Mouse (Mus musculus): ENCODE measurements around the gene Ostf1.
"Not testable (repeated sequence)": the region's sequence is repeated elsewhere in the genome, so short reads cannot be mapped to it uniquely, and the experiment has no call there.

Gene Ostf1

DNA sequence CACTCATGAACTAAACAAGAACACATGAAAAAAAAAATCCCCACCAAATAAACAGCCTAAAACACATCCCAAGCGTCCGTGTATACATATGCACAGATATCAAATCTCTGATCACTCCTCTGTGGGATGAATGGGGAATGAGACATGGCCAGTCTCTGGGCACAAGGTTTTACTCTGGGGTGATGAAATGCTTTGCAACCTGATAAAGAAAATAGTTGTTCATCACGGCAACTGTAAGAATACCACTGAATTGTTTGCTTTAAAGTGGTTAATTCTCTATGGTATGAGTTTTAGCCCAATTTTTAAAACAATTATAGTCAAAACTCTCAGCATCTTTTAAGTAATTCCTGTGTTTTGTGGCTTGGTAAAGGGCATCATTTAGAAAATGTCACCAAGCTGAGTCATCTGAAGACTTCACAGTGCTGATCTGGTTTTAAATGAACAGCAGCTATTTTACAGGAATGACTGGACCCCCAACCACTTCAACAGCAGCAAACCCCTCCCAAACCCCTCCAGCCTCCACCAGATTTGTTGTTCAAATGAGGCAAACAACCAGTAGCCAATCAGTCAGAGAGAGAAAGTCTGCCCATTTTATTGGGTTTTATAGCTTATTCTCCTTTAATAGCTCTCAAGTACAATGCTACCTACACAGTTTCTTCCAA, 33.2 kb downstream of the Ostf1 start:
- Histone ChIP-seq H3K27me3 (ENCODE audit: control insufficient read depth, insufficient read depth, low read length, poor library complexity, severe bottlenecking) (no peaks in the 10 kb centered on the region), H3K36me3 (ENCODE audit: control insufficient read depth, insufficient read depth, low read length, poor library complexity, severe bottlenecking) (peaks cover 4% of the 10 kb centered on the region)
- no peak for DNase-seq (ENCODE audit: low read depth, low spot score)

DNA sequence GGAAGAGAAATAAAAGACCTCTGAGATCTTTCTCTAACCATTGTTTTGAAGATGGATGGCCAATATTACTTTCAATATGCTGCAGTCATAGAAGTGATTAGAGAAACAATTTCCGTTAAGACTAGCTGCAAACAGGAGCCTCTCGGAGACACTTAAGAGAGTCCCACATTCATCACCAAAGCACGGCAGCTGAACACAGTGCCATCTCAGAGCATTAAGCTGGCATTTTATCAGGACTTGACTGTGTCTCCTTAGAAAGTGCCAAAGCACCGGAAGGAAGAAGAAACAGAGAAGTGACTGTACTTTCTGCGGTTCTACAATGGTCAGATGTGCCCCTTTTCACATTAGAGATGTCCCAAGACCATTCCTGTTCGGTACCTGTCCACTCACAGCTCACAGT, 33.9 kb downstream of the Ostf1 start:
- peaks cover 5% of the 10 kb centered on the region for H3K36me3 ChIP-seq (ENCODE audit: control insufficient read depth, insufficient read depth, low read length, poor library complexity, severe bottlenecking)
- no peaks in the 10 kb centered on the region for H3K27me3 ChIP-seq (ENCODE audit: control insufficient read depth, insufficient read depth, low read length, poor library complexity, severe bottlenecking)
- DNase-seq (ENCODE audit: low read depth, low spot score) = no peak

DNA sequence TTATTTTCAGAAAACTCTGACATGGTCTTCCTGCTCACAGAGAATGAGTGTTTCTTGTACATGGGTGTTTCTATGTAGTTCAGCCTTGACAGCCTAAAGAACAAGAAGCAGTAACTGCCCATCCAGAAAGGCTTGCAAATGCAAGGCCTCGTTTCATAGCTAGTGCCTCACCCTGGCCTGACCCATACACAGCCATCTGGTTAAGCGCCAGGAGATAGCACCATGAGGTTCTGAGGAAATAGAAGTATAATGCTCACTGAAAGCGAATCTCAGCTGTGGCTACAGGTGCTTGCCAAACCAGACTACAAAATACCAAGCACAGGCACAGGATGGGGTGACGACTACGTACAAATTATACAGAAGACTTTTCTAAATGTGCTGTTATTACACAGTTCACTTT, 34.7 kb downstream of the Ostf1 start:
- Histone ChIP-seq H3K36me3 (ENCODE audit: control insufficient read depth, insufficient read depth, low read length, poor library complexity, severe bottlenecking) (peaks cover 8% of the 10 kb centered on the region), H3K27me3 (ENCODE audit: control insufficient read depth, insufficient read depth, low read length, poor library complexity, severe bottlenecking) (no peaks in the 10 kb centered on the region)
- DNase-seq (ENCODE audit: low read depth, low spot score) = no peak

DNA sequence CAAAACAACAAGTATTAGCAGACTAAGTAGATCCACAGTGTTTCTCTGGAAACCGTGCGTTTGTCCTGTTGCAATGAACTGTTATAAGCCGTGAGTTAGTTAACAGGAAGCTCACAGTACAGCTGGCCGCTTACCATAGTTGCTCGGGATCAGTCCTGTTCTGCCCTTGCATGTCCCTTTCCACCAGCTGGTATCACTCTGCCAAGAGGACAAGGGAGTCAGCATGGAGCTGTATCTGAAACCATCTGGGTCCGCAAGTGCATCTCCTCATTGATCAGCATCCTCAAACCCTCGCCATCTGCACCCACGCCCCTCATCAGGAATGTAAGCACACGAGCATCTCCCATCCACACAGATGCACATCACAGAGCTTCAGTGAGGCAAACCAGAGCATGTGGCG, 37.9 kb downstream of the Ostf1 start:
- H3K27me3 ChIP-seq (ENCODE audit: control insufficient read depth, insufficient read depth, low read length, poor library complexity, severe bottlenecking) = no peaks in the 10 kb centered on the region
- peaks cover 10% of the 10 kb centered on the region for H3K36me3 ChIP-seq (ENCODE audit: control insufficient read depth, insufficient read depth, low read length, poor library complexity, severe bottlenecking)
- DNase-seq (ENCODE audit: low read depth, low spot score) = no peak

DNA sequence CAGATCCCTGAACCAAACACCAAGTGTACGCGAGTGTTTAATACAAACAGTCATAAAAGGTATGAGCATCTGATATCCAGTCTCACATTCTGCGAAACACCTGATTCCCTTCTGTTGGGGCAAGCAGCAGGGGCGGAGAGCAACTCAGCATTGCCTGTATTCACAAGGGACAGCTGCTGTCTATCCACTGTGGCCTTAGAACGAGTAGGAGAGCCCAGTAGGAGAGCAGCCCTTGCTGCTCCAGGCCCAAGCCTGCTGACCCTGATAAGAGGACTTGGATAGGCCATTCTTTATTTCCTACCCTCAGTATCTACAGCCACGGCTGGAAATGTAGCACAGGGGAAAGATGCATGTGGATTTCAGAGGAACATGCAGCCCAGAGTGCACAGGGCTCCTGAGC, 38.7 kb downstream of the Ostf1 start:
- Histone ChIP-seq H3K27me3 (ENCODE audit: control insufficient read depth, insufficient read depth, low read length, poor library complexity, severe bottlenecking) (no peaks in the 10 kb centered on the region), H3K36me3 (ENCODE audit: control insufficient read depth, insufficient read depth, low read length, poor library complexity, severe bottlenecking) (peaks cover 11% of the 10 kb centered on the region)
- no peak for DNase-seq (ENCODE audit: low read depth, low spot score)

DNA sequence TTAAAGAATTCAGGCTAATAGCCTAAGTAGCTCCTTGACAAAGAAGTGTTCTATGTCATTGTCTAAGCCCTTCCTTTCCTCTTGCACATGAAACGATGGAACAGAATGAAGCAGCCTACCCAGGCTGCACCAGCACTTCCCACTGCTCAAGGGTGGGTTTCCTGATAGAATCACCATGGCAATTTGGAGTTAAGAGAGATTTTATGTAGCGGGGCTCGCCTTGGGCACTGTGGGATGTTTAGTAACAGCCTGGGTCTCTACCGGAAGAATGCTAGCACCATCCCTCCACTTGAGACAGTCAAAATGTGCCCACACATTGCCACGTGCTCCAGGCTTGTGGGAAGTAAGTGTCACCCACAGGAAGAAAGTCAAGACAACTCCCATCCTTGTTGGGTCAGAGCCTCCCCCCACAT, 40.7 kb downstream of the Ostf1 start:
- no peak for DNase-seq (ENCODE audit: low read depth, low spot score)
- peaks cover 21% of the 10 kb centered on the region for H3K36me3 ChIP-seq (ENCODE audit: control insufficient read depth, insufficient read depth, low read length, poor library complexity, severe bottlenecking)
- H3K27me3 ChIP-seq (ENCODE audit: control insufficient read depth, insufficient read depth, low read length, poor library complexity, severe bottlenecking) = no peaks in the 10 kb centered on the region

DNA sequence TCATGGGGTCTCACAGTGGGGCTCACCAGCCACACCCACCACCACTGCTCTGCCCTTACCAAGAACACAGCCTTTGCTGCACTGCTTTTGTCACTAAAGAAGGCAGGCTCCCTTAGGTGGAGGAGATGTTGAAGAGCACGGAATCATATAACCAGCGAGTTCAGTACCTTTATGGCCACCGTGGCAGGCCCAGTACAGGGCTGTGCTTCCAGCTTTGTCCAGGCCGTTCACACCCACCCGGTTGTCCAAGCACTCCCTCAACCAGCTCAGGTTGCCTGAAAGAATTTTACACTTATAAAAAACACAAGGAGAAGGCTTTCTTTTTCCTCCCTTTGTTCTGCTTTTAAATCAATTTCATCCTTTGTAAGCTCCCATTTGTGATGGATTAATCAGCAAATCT, 41.4 kb downstream of the Ostf1 start:
- no peaks in the 10 kb centered on the region for H3K27me3 ChIP-seq (ENCODE audit: control insufficient read depth, insufficient read depth, low read length, poor library complexity, severe bottlenecking)
- no peak for DNase-seq (ENCODE audit: low read depth, low spot score)
- H3K36me3 ChIP-seq (ENCODE audit: control insufficient read depth, insufficient read depth, low read length, poor library complexity, severe bottlenecking) = peaks cover 25% of the 10 kb centered on the region

DNA sequence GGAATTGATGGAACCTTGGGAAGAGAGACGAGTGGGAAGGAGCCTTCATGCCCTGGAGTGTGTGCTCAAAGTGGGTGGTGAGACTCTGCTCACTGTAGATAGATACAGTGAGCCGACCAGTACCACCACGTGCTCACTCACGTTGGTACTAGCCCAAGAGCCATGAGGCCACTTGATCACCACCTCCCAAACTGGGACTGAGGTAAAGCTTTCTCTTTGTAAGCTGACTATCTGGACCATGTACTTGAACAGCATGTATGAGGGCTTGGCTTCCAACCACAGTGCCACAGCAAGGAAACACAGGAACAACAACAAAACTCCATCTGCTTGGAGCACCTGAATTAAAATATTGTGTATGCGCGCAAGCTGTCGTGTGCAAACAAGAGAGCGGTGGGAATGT, 42.3 kb downstream of the Ostf1 start:
- Histone ChIP-seq H3K27me3 (ENCODE audit: control insufficient read depth, insufficient read depth, low read length, poor library complexity, severe bottlenecking) (no peaks in the 10 kb centered on the region), H3K36me3 (ENCODE audit: control insufficient read depth, insufficient read depth, low read length, poor library complexity, severe bottlenecking) (peaks cover 23% of the 10 kb centered on the region)
- DNase-seq (ENCODE audit: low read depth, low spot score) = no peak

DNA sequence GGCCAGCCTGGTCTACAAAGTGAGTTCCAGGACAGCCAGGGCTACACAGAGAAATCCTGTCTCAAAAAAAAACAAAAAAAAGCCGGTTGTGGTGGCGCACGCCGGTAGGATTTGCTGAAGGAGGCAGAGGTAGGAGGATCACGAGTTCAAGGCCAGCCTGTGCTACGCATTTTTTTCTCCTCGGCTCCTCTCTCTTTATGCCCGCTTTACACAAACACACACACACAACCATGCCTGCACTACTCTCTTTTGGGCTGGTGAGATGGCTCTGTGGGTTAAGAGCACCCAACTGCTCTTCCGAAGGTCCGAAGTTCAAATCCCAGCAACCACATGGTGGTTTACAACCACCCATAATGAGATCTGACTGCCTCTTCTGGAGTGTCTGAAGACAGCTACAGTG, 42.8 kb downstream of the Ostf1 start:
- H3K36me3 ChIP-seq (ENCODE audit: control insufficient read depth, insufficient read depth, low read length, poor library complexity, severe bottlenecking) = peaks cover 25% of the 10 kb centered on the region
- not testable (repeated sequence) for DNase-seq (ENCODE audit: low read depth, low spot score); H3K27me3 ChIP-seq (ENCODE audit: control insufficient read depth, insufficient read depth, low read length, poor library complexity, severe bottlenecking)

DNA sequence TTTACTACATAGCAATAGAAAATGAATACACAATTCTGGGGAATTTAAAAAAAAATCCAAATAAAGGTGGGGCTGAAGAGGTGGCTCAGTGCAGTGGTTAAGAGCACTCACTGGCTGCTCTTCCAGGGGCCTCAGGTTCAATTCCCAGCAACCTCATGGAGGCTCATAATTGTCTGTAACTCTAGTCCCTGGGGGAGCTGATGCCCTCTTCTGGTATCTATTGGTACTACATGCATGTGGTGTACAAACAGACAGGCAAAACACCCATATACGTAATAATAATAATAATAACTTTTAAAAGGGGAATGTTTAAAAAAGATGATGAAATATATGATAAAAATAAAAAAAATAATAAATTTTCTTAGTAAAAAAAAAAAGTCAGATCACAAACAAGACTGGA, 43.4 kb downstream of the Ostf1 start:
- no peaks in the 10 kb centered on the region for H3K27me3 ChIP-seq (ENCODE audit: control insufficient read depth, insufficient read depth, low read length, poor library complexity, severe bottlenecking)
- DNase-seq (ENCODE audit: low read depth, low spot score) = peak; percentile 62
- peaks cover 25% of the 10 kb centered on the region for H3K36me3 ChIP-seq (ENCODE audit: control insufficient read depth, insufficient read depth, low read length, poor library complexity, severe bottlenecking)

DNA sequence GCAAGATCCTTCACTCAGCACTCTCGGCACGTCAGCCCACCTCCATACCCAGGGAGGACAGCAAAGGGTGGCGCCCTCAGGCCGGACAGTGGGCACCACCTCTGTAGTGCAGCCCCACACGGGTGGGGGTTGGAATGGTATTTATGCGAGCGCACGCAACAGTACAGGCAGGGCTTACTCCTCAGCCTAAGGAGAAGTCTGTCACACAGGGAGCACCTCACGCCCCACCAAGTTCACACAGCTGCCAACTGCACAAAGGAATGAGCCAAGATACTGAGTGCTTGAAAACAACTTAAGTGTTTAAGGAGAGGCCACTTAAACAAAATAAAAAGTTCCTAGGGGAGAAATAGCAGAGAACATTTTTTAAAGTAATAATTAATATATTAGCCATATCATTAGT, 44.5 kb downstream of the Ostf1 start:
- Histone ChIP-seq H3K27me3 (ENCODE audit: control insufficient read depth, insufficient read depth, low read length, poor library complexity, severe bottlenecking) (no peaks in the 10 kb centered on the region), H3K36me3 (ENCODE audit: control insufficient read depth, insufficient read depth, low read length, poor library complexity, severe bottlenecking) (peaks cover 22% of the 10 kb centered on the region)
- DNase-seq (ENCODE audit: low read depth, low spot score) = no peak

DNA sequence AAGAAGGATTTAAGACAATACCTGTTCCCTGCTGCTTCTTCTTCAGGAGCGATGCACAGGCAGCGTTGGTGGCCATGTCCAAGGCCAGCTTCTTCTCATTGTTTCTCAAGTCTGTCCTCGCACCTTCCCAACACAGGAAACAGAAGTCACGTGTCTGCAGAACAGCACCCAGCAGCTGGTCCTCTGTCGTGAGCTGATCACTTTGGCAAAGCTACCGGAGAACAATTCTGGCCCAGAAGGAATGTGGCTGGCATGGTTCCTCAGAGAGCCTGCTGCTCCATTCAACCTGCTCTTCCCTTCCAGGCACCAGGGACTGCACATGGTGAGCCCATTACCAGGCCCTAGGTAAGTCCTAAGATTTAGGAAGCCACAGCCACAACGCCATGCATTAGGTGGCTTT, 47.0 kb downstream of the Ostf1 start:
- H3K36me3 ChIP-seq (ENCODE audit: control insufficient read depth, insufficient read depth, low read length, poor library complexity, severe bottlenecking) = peaks cover 20% of the 10 kb centered on the region
- no peak for DNase-seq (ENCODE audit: low read depth, low spot score)
- no peaks in the 10 kb centered on the region for H3K27me3 ChIP-seq (ENCODE audit: control insufficient read depth, insufficient read depth, low read length, poor library complexity, severe bottlenecking)

DNA sequence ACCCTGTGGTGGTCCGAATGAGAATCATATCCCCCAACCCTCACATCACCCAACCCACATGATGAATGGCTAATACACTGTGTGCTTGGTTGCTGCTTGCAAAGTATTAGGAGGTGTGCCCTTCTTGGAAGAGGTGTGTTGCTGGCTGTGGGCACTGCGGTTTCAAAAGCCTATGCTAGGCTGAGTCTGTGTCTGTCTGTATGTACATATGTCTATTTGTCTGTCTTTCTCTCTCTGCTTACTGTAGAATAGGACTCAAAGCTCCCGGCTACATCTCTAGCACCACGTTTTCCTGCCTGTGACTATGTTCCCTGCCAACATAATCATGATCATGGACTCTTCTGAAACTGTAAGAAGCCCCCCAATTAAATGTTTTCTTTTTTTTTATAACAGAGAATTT, 47.9 kb downstream of the Ostf1 start:
- no peaks in the 10 kb centered on the region for H3K27me3 ChIP-seq (ENCODE audit: control insufficient read depth, insufficient read depth, low read length, poor library complexity, severe bottlenecking)
- no peak for DNase-seq (ENCODE audit: low read depth, low spot score)
- peaks cover 18% of the 10 kb centered on the region for H3K36me3 ChIP-seq (ENCODE audit: control insufficient read depth, insufficient read depth, low read length, poor library complexity, severe bottlenecking)

DNA sequence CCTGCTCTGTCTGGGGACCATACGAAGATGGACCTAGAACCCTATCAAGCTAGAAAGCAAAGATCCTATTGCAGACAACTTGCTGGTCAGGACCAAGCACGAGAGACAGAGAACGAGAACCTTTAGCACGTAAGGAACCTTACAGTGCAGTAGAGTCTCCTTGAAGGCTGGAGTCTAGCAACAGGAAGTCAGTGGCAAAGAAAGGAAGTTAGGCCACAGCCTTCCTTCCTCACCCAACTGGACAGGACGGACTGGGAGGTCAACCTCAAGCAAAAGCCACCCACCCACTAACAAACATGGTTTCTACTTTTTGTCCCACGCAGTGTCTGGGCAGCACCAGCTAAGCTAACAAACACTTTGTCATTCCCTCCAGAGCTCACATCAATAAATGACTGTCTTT, 48.7 kb downstream of the Ostf1 start:
- no peaks in the 10 kb centered on the region for H3K27me3 ChIP-seq (ENCODE audit: control insufficient read depth, insufficient read depth, low read length, poor library complexity, severe bottlenecking)
- H3K36me3 ChIP-seq (ENCODE audit: control insufficient read depth, insufficient read depth, low read length, poor library complexity, severe bottlenecking) = peaks cover 18% of the 10 kb centered on the region
- DNase-seq (ENCODE audit: low read depth, low spot score) = no peak

DNA sequence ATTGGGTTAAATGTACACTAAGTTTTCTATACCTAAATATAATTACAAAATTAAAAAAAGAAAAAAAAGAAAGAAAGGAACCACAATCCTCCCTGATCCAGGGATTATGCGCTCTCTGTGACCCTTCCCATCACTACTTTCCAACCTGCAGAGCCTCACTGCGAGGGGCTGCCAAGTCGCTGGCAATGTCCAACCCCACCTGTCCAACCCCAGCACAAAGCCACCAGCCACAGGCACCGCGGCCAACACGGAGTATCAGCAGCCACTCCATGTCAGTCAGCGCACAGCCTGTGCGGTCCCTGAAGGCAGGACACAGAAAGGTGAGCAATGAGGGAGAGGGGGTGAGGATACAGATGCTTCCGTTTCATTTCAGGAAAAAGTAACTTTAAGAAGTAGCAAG, 49.4 kb downstream of the Ostf1 start:
- Histone ChIP-seq H3K36me3 (ENCODE audit: control insufficient read depth, insufficient read depth, low read length, poor library complexity, severe bottlenecking) (peaks cover 15% of the 10 kb centered on the region), H3K27me3 (ENCODE audit: control insufficient read depth, insufficient read depth, low read length, poor library complexity, severe bottlenecking) (no peaks in the 10 kb centered on the region)
- no peak for DNase-seq (ENCODE audit: low read depth, low spot score)

DNA sequence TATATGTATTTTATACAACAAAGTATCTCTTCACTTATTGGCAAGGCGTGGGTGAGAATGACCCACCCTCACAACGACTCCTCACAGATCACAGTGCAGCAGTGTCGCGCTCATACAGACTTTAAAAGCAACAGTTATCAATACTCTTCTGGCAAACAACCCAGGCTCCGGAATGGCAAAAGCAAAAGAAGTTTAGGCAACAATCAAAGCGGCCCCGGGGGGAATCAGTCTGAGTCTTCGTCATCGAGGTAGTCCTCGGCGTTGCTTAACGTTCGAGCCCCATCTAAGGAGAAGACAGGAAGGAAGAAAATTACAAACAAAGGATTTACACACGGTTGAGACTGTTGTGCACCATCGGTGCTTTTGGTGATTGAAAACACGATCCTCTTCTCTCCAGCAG, 50.6 kb downstream of the Ostf1 start:
- DNase-seq (ENCODE audit: low read depth, low spot score) = no peak
- Histone ChIP-seq H3K27me3 (ENCODE audit: control insufficient read depth, insufficient read depth, low read length, poor library complexity, severe bottlenecking) (no peaks in the 10 kb centered on the region), H3K36me3 (ENCODE audit: control insufficient read depth, insufficient read depth, low read length, poor library complexity, severe bottlenecking) (peaks cover 9% of the 10 kb centered on the region)
